Mouse (Mus musculus): ENCODE measurements around the gene Rcn3.

GRCm38 (mm10) chr7:45103652-45104180, 11.7 kb upstream of the Rcn3 start, which contains the start of gene Fcgrt:
- TF ChIP-seq GATA1 (IDR thresholded peaks at IDR 0.05; ENCODE audit: low read length) (no peak), TAL1 (IDR thresholded peaks at IDR 0.05; ENCODE audit: low read length) (no peak)

Measured in erythroblast, embryonic 14.5 days (primary cell).